Mouse (Mus musculus): ENCODE measurements around the gene Vezf1.
"Not testable (repeated sequence)": the region's sequence is repeated elsewhere in the genome, so short reads cannot be mapped to it uniquely, and the experiment has no call there.

Vezf1 gene

DNA sequence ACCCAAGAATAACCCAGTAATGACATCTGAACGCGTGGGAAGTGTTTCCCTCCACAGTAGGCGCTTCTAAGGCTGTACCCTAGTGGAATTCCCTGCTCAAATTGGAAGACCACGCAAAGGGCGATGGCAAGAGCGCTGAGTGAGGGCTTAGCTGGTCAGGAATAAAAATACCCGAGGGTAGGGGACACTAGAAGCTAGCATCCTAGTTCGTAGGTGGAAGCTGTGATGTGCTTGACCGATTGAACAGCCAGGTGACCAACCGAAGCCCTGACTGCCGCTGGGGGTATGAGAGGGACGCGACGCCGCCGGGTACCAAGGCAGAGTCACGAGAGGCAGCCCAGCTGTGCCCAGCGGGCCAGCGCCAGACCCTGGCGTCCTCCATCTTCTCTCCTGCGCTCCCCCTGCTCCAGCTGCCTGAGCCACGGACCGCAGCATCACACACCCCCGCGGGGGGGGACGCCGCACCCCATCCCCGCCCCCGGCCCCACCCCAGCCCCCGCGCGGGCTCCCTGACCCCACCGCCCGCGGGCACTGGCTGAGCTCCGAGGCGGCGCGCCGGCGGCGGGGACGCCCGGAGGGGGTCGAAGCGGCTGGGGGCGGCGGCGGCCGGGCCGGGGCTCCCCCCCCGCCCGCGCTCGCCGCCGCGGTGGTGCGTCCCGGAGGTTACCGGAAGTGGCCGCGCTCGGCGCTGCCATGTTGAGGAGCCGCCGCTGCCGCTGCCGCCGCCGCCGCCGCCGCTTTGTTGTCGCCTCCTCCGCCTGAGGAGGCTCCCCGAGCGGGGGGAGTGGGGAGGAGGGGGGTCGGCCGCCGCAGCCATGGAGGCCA lies at the start of gene Vezf1:
TSS of gene Vezf1 (plus strand) at position 694 of the 825 bp plus-strand sequence.
- peak; percentile 99 for DNase-seq

DNA sequence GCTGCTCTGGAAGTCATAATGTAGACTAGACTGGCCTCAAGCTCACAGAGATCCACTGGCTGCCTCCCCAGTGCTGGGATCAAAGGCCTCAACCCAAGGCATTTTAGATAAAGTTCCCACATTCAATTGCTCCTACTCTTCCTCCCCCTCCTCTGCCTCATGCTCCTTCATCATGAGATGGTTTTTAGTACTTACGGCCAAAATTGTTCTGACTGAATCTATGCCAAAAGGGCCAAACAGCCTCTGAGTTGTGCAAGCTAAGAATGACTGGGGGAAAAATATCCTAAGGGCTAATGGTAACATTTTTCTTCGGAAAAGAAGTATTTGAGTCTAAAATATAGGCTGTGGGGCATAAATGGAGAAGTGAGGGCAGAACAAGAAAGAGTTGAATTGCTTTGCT lies 44.1 kb upstream of the Vezf1 start:
- DNase-seq, result no peak

DNA sequence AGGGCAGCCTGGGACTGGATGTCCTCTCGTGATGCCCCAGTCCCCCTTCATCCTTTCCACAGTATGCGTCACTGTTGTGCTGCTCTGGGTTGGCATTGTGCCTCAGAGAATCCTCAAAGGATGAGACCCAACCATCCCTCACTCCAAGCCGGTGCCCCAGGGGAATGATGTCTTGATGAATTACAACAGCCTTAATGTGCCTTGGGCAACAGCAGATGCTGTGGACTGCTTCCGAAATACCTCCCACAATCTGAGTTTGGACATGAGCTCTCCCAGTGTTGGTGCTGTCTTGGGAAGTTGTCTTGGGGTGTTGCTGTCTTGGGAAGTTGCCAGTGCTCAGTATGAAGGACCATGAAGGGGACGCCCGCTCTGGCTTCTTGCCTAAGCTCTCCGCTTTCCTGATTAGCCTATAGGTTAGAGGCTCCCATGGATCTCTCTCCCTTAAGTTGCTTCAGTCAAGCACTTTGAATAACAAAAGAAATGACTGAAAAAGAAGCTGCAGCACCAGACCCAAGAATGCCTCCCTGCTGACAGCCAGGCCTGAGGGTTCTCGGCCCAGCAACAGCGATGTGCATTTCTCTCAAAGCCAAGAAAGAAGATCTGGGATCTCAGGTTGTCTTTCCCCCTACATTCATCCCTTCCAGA lies 40.6 kb upstream of the Vezf1 start:
- no peak for DNase-seq

DNA sequence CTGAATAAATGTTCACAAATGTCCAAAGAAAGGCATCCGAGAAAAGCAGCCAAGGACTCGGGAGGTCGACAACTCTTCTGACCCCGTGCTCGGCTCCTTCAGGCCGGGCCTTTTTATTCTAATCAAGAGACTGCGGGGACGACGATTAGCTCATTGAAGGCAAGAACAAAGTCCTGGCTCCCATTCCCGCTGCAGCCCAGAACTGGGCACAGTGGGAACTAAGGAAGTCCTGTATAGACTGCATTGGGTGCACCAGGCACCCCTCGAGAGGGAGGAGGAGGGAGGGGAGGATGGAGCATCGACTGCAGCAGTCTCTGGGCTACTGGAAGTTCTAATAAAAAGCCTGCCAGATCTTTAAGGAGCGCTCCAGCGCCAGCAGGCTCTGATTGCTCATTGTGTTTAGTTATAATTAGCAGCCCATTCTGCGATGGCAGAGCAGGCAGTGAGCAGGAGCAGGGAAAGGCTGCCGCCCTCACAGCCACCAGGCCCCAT lies 39.8 kb upstream of the Vezf1 start:
- DNase-seq, result no peak

DNA sequence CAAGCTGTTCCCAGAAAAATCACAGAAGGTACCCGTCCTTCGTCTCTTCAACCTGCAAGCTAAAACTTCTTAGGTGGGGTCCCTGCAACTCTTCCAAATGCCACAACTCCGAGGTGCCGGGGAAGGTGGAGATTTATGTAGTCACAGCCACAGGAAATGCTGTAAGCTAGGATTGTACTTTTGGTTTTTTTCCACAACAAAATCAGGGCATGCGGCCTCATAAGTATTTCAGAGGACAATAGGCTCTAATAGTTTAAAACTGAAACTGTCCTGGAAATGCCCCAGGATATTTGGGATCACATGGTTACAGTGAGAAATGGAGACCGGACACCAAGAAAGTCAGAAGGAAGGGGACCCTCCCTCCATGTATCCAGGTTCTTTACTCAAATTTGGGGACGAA lies 37.9 kb upstream of the Vezf1 start:
- DNase-seq, result peak; percentile 53

DNA sequence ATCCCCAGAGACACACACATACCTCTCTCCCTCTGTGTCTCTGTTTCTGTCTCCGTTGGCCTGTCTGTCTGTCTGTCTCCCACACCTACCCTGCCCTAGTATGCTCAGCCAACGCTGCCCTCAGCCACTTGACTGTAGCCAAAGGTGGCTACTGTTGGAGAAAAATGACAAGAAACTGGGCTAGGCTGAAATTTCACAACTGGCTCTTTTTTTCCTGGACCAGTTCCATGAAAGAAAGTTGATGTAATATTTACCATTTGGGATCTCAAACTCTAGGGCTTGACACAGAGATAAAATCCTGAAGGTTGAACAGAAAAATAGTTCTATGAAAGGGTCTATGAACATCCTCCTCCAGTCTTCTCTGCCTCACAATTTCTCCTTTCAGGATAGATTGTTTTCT lies 37.2 kb upstream of the Vezf1 start:
- peak; percentile 86 for DNase-seq

DNA sequence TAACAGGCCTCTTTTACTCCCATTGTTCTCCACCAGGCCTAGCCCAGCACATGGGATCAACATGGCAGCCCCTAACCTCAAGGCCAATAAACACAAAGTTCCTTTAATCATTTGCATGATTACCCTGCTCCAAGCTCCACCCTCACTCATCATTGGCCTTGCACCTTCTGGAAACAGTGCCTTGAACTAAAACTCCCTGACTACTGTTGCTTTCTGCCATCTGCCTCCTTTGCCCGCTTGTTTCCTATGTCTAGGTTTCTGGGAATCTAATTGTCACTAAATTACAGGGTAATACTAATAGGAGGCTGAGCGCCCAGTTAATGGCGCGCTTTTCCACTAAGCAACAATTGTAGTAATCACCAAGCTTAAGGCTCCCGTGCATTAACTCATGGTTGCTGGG lies 36.3 kb upstream of the Vezf1 start:
- peak; percentile 76 for DNase-seq

DNA sequence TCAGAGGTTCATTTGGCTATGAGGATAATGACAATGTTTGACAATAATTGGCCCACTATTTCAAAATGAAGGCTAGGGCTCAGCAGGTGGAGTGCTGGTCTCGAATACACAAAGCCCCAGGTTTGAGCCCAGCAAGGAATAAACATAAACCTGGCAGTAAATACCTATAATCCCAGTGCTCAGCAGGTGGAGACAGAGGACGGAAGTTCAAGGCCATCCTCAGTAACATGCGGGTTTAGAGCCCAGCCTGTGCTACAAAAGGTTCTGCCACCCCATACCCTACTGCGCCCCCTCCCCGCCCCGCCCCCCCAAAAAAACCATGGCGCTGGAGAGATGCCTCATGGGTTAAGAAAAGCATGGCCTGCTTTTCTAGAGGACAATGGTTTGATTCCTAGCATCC lies 32.1 kb upstream of the Vezf1 start:
- peak; percentile 36 for DNase-seq

DNA sequence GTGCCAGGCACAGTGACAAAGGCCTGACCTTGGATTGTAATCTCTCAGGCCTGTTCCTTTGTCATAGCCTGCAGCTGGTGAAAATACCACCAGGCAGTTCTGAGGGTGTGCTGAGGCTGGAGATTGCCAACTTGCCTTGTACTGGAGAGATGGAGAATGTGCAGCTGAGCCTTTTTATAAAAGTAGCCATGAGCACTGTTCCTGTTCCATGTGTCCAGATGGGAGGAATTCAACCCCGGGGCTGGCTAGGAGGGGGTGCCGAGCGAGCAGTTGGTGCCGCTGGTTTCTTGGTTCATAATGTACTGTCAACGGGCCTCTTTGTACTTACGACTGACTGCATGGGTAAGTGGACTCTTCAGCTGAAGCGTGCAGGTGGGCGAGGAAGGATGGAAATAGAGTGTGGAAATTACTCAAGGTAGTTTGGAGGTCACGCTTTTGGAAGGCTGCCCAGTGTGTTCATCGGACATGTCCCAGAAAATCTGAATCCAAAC lies 31.3 kb upstream of the Vezf1 start:
- DNase-seq, result peak; percentile 61

DNA sequence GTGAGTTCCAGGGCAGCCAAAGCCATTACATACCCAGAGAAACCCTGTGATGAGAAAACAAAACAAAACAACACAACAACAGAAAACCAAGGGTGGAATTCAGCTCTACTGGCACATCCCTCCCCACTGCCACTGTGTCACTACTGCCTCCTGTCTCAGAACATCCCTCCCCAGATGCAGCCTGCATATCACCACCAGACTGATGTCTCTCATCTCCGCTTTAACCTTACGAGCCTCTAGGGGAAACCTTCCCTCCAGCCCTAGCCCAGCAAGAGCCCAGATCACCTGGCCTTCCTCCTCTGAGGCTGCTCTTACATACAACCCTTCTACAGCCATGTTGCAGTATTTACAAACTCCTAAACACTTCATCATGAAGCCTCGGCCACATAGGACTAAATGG lies 30.7 kb upstream of the Vezf1 start:
- peak; percentile 55 for DNase-seq

DNA sequence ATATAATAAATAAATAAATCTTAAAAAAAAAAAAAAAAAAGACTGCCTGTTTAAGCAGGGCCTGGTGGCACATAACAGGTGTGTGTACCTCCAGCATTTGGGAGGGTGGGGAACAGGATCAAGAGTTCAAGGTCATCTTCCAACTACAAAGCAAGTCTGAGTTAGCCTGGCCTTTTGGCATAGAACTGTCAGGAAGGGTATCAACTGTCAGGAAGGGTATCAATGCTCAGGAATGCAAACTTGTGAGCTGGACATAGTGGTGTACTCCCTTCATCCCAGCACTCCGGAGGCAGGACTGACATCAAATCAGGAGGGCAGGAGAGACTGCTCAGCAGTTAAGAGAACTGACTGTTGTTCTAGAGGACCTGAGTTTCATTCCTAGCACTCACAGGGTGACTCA lies 29.0 kb upstream of the Vezf1 start:
- DNase-seq, result peak; percentile 50

DNA sequence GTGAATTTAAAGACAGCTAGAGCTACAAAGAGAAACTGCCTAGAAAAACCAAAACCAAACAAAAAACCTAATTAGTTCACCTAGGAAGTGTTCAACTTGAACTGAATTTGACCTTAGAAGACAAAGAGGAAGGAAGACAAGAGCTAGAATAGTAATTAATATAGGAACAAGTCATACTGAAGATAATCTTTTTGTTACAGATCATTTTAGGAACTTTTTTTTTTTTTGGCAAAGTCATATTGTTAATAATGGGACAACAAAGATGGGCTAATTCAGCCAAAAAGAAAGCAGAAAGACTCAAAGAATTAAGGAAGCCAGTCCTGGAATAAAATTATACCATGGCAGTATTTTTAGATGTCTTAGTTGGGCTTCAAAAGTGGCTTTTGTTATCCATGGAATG lies 23.8 kb upstream of the Vezf1 start:
- no peak for DNase-seq

DNA sequence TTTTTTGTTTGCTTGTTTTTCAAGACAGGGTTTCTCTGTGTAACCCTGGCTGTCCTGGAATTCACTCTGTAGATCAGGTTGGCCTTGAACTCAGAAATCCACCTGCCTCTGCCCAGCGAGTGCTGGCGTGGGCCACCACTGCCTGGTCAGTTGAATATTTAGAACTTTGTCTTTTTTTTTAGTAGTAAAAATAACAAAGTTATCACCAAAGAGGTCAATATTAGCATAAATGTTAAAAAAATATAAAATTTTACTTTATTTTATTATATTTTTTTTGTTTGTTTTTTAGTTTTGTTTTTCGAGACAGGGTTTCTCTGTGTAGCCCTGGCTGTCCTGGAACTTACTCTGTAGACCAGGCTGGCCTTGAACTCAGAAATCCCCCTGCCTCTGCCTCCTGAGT lies 22.9 kb upstream of the Vezf1 start:
- DNase-seq, result not testable (repeated sequence)

DNA sequence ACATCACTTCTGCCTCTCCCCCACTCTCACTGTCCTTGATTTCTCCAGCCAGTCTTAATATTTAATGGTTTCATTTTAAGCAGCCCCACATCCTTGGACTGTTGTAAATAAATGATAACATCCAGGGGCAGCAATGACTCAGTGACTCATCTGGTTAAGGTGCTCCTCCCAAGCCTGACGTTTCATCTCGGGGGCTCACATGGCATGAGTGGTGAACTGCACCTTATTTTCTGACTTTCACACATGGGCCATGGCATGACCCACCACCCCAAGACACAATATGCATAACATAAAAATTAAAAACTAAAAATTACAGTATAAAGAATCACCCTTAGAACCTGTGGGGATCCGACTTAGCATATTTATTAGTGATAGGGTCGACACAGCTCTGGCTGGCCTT lies 22.2 kb upstream of the Vezf1 start:
- peak; percentile 75 for DNase-seq

DNA sequence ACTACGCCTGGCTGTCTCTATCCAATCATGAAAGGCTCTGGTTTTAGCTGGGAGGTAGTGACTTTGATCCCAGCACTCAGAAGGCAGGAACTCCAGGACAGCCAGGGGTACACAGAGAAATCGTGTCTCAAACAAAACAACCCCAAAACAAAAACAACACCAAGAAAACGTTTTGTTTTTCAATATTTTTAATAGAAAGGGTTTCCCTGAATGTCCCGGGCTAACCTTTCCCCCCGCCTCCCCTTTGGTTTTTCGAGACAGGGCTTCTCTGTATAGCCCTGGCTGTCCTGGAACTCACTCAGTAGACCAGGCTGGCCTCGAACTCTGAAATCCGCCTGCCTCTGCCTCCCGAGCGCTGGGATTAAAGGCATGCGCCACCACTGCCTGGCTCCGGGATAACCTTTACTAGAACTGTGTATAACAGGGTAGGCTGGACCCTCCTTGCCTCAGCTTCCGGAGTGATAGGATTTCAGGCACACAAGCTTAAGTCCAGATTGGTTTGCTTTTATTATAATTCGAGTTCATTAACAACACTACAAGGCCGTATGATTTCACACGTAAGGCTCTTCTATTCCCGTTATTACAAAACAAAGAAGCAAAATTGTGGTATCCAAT lies 21.6 kb upstream of the Vezf1 start:
- DNase-seq, result peak; percentile 90

DNA sequence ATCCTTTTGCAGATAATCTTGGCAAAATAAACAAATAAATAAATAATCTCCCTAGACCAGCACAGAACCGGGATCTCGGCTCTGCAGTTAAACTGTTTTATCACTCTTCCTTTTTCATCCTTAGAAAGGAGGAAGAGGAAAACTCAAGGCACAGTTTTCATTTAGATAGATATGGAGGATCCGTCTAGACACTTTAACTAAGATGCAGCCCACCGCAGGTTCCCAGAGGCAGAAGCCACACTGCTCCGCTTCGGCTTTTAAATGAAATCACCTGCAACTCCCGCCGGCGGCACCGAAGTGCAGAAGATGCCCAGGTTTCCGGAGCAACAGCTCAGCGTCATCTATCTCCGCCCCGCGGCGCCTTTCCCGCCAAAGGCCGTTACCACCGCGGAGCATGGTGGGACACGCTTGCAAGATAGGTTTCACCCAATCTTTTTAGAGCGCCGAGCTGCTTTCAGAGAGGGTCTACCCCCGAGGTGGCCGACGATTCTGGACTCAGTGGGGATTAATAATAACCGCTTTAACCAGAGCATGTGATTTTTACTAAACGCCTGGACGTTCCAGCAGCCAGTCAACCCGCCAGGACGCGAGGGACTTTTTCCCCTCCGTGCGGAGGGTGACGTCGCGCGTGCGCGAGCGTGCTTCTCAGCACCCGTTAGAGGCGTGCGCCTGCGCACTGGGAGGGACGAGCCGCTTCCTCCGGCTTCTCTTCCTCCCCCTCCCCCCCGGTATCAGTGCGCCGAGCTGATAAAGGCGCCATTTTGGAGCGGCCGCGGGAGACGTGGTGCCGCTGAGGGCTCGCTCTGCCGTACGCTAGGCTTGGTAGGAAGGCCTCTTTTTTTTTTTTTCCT lies 20.9 kb upstream of the Vezf1 start, which contains the start of gene Srsf1:
TSS of gene Srsf1 (plus strand) at position 430 of the 851 bp plus-strand sequence.
- DNase-seq, result peak; percentile 100

DNA sequence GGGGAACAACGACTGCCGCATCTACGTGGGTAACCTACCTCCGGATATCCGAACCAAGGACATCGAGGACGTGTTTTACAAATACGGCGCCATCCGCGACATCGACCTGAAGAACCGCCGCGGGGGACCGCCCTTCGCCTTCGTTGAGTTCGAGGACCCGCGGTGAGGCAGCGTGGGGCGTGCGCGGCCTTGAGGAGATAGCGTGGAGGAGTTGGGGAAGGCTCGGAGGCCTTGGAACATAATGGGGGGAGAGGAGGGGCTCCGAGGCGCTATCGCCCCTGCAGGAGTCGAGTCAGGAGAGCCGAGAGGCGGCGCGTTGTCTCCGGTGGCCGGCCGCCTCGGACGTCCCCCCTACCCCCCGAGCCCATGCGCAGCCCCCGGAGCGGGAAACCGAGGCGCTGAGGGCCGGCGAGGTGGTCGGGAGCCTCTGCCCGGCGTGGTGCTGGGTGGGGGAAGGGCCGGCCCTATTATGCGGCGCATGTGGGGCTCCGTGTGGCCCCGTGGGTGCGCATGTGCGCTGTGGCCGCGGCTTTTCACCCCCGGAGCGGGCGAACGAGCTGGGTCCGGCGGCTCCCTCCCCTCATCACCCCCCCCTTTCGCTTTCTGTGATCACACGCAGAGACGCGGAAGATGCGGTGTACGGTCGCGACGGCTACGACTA lies 20.1 kb upstream of the Vezf1 start:
- peak; percentile 98 for DNase-seq

DNA sequence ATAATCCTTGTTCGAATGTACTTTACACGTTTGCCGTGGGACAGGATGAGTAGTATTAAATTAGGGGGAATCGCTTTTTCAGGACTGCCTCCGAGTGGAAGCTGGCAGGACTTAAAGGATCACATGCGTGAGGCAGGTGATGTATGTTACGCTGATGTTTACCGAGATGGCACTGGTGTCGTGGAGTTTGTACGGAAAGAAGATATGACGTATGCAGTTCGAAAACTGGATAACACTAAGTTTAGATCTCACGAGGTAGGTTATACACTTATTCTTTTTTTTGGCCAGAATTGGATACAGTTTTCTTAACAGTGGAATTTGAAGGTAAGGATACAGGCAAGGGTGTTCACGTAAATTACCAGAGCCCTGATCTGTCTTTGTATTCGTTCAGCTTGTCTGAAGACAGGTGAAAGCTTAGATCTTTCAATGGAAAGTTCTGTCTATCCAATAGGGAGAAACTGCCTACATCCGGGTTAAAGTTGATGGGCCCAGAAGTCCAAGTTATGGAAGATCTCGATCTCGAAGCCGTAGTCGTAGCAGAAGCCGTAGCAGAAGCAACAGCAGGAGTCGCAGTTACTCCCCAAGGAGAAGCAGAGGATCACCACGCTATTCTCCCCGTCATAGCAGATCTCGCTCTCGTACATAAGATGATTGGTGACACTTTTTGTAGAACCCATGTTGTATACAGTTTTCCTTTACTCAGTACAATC lies 19.0 kb upstream of the Vezf1 start:
- DNase-seq, result peak; percentile 88

DNA sequence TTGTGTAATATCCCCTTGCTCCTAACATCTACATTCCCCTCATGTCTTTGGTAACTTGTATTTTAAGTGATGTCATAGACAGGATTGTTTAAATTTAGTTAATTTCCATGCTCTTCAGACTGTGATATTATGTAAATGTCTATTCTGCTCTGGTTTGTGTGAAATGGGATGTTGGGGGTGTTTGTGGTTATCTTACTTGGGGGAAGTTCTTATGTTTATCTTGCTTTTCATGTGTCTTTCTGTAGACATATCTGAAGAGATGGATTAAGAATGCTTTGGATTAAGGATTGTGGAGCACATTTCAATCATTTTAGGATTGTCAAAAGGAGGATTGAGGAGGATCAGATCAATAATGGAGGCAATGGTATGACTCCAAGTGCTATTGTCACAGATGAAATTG lies 18.3 kb upstream of the Vezf1 start:
- DNase-seq, result no peak

DNA sequence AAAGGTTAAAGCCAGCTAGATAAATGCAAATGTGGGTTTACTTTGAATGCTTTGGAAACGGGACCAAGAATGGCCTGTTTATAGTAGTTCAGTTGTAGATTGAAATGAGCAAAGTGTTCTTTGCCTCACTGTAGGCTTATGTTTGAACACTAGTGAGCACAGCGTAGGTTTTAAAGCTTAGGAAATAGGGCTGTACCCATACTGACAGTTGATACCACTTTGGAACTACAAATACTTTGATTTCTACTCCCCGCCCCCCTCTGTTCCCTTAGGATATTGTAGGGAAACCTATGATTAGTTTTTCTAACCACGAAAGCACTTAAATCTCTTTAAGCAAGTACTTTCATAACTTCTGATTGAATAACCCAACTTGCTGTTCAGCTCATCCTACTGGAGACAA lies 15.4 kb upstream of the Vezf1 start:
- DNase-seq, result no peak

DNA sequence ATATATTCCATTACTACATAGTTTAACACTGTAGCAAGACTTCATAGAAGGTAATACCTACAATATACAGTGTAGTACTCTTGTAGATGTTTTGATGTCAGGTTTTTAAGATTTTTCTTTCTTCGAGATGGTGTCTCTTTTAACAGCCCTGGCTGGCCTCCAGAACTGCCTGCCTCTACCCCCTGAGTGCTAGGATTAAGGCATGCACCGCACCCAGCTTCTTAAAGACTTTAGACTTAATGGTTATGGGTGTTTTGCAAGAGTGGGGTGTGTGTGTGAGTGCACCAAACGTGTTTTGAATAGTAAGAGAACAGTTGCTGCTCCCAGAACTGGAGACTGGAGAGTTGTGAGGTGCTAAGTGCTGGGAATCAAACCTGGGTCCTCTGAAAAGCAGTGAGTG lies 14.3 kb upstream of the Vezf1 start:
- peak; percentile 87 for DNase-seq

Measured in heart, adult 11 months (tissue).